Mouse (Mus musculus) embryonic facial prominence, embryonic 10.5 days (tissue): ENCODE data around the gene Sprr4. TPM values are rescaled to one million over a fixed set of nuclear protein-coding genes. Genes with fewer than 3 reads are reported as not detected.

Experiments used
- DNase-seq: peaks from one replicate; pipeline ENCODE4 v3.0.0-alpha.2; 2017; ENCODE audit warnings: low spot score
- H3K27ac ChIP-seq: fragments of 300-500 bp; sonication (generic); replicated peaks from 2 replicates; pipeline ENCODE4 v1.5.1; 2016; ENCODE audit warnings: mild to moderate bottlenecking
- H3K27me3 ChIP-seq: fragments of 300-500 bp; sonication (generic); replicated peaks from 2 replicates; pipeline ENCODE4 v1.6.1; 2016; ENCODE audit warnings: low read depth, mild to moderate bottlenecking; ENCODE audit not compliant: poor library complexity, severe bottlenecking
- H3K36me3 ChIP-seq: fragments of 300-500 bp; sonication (generic); replicated peaks from 2 replicates; pipeline ENCODE4 v1.6.1; 2016; ENCODE audit warnings: mild to moderate bottlenecking, moderate library complexity
- H3K4me1 ChIP-seq: fragments of 300-500 bp; sonication (generic); 2 replicates; pipeline ENCODE4 v1.6.1; 2016
- H3K4me3 ChIP-seq: fragments of 300-500 bp; sonication (generic); 2 replicates; pipeline ENCODE4 v1.5.1; 2016; ENCODE audit warnings: mild to moderate bottlenecking, moderate library complexity
- H3K9me3 ChIP-seq: fragments of 300-500 bp; sonication (generic); 2 replicates; pipeline ENCODE4 v1.6.1; 2016; ENCODE audit warnings: mild to moderate bottlenecking
- WGBS: fragments of 180-500 bp; shearing (Covaris S2); methylation state at CpG from one replicate; pipeline ENCODE4 v1.1.7; 2016; 5-methylcytosine and 5-hydroxymethylcytosine counted together
- polyA plus RNA-seq: library from polyadenylated mRNA; unstranded; fragments of >200 nt; fragmentation: Nextera tagmentation; extraction: Ambion mirVana; gene quantifications from 2 replicates; pipeline ENCODE4 v1.2.1, GENCODE M21; 2016

The Sprr4 gene
- polyA plus RNA-seq, 1 experiment from 2014 or later, result not detected

- no peak for DNase-seq
- no peaks in the 10 kb centered on the region for H3K9me3 ChIP-seq
- no peaks in the 10 kb centered on the region for H3K4me1 ChIP-seq
- no peaks in the 10 kb centered on the region for H3K27me3 ChIP-seq
- H3K27ac ChIP-seq, result no peak overlapping the region
- 87% methylated on average over 5 of the region's 5 CpGs for WGBS
- no peaks in the 10 kb centered on the region for H3K36me3 ChIP-seq
- no peak overlapping the region for H3K4me3 ChIP-seq
Measured at GRCm38 (mm10) chr3:92455151-92455550, 45.1 kb downstream of the Sprr4 start.

Other genes with a start within 250 kb of the Sprr4 start
- not detected in 2 replicates for gene Sprr2a3, start 215.1 kb downstream of the Sprr4 start, polyA plus RNA-seq
- gene Sprr2b, start 183.9 kb downstream of the Sprr4 start, polyA plus RNA-seq, result not detected in 2 replicates
- not detected in 2 replicates for gene Sprr2d, start 161.4 kb downstream of the Sprr4 start, polyA plus RNA-seq
- gene Sprr2e, start 148.3 kb downstream of the Sprr4 start, polyA plus RNA-seq, result not detected in 2 replicates
- gene Sprr2f, start 135.3 kb downstream of the Sprr4 start, polyA plus RNA-seq, result not detected in 2 replicates
- gene Sprr2h, start 114.8 kb downstream of the Sprr4 start, polyA plus RNA-seq, result not detected in 2 replicates
- gene Sprr2i, start 92.5 kb downstream of the Sprr4 start, polyA plus RNA-seq, result not detected in 2 replicates
- gene Sprr2j-ps, start 82.4 kb downstream of the Sprr4 start, polyA plus RNA-seq, result not detected in 2 replicates
- 10.3 and 10.6 TPM in 2 replicates for gene Gm9774, start 71.1 kb downstream of the Sprr4 start, polyA plus RNA-seq
- not detected in 2 replicates for gene Sprr2k, start 67.9 kb downstream of the Sprr4 start, polyA plus RNA-seq
- not detected in 2 replicates for gene Sprr1b, start 61.7 kb downstream of the Sprr4 start, polyA plus RNA-seq
- not detected in 2 replicates for gene Sprr3, start 41.8 kb downstream of the Sprr4 start, polyA plus RNA-seq
- not detected in 2 replicates for gene Sprr1a, start 14.6 kb downstream of the Sprr4 start, polyA plus RNA-seq
- gene 2310046K23Rik, start 34.0 kb upstream of the Sprr4 start, polyA plus RNA-seq, result not detected in 2 replicates
- gene Ivl, start 73.2 kb upstream of the Sprr4 start, polyA plus RNA-seq, result not detected in 2 replicates
- gene Smcp, start 88.5 kb upstream of the Sprr4 start, polyA plus RNA-seq, result not detected in 2 replicates
- not detected in 2 replicates for gene 2210017I01Rik, start 107.0 kb upstream of the Sprr4 start, polyA plus RNA-seq
- gene Lce6a, start 121.2 kb upstream of the Sprr4 start, polyA plus RNA-seq, result not detected in 2 replicates
- not detected in 2 replicates for gene Lce1a1, start 147.8 kb upstream of the Sprr4 start, polyA plus RNA-seq
- gene Lce1b, start 156.4 kb upstream of the Sprr4 start, polyA plus RNA-seq, result not detected in 2 replicates
- gene Lce1a2, start 169.8 kb upstream of the Sprr4 start, polyA plus RNA-seq, result not detected in 2 replicates
- not detected in 2 replicates for gene Lce1c, start 178.8 kb upstream of the Sprr4 start, polyA plus RNA-seq
- not detected in 2 replicates for gene Lce1d, start 186.7 kb upstream of the Sprr4 start, polyA plus RNA-seq
- not detected in 2 replicates for gene Lce1e, start 208.6 kb upstream of the Sprr4 start, polyA plus RNA-seq
- gene Lce1f, start 219.9 kb upstream of the Sprr4 start, polyA plus RNA-seq, result not detected in 2 replicates
- gene Gm38119, start 238.6 kb upstream of the Sprr4 start, polyA plus RNA-seq, result not detected in 2 replicates